Mouse (Mus musculus): ENCODE results near the gene Cryzl1.

GRCm38 (mm10) chr16:91730446-91730845 is 1.7 kb upstream of the Cryzl1 start:
- TF ChIP-seq CTCF (IDR thresholded peaks at IDR 0.05; ENCODE audit: low read depth, low read length) (no peak), TAL1 (conservative IDR thresholded peaks at IDR 0.05; ENCODE audit: low read depth, low read length) (no peak), POLR2AphosphoS5 (IDR thresholded peaks at IDR 0.05; ENCODE audit: insufficient replicate concordance, low read depth, low read length) (no peak), GATA1 (IDR thresholded peaks at IDR 0.05; ENCODE audit: borderline replicate concordance, low read length) (no peak), GATA2 (IDR thresholded peaks at IDR 0.05; ENCODE audit: borderline replicate concordance, low read depth, low read length) (no peak)
